In genomic region chrX:10034666-10035065, GRCm38 (mm10) we compare ENCODE assay signal across 13 mouse cellular contexts.
DNase-seq lines count a peak whose midpoint lies in the region; ATAC-seq and TF ChIP-seq lines count a peak whose summit lies in the region.
"Had no signal": no experiment of that assay in that cellular context is flagged by ENCODE, and none has a peak within 500 bp of the region (broad histone marks: within the 10 kb centered on the region; RNA-seq: fewer than 3 reads in every experiment).

No protein-coding gene starts in this region.

- H3K9me3 ChIP-seq in hindbrain, embryonic 10.5 days, result no peaks in the 10 kb centered on the region
- no peaks in the 10 kb centered on the region for H3K9me3 ChIP-seq in hindbrain, embryonic 12.5 days (replicated peaks)
- H3K9me3 ChIP-seq: lung, embryonic 15.5 days had no signal

- TF ChIP-seq POLR2A in lung, adult 2 months (IDR thresholded peaks at IDR 0.05; ENCODE audit: borderline replicate concordance, extremely low read depth, low read depth, low read length), result no peak
- TF ChIP-seq POLR2A in cortical plate, adult 2 months (IDR thresholded peaks at IDR 0.05; ENCODE audit: extremely low read depth, insufficient read depth, low read length), result no peak

- peak; percentile 27; the same call in 1 of the 2 replicates for TF ChIP-seq CTCF in lung, adult 2 months (IDR thresholded peaks at IDR 0.05; ENCODE audit: insufficient read depth, low read length)
- TF ChIP-seq CTCF in cortical plate, adult 2 months (IDR thresholded peaks at IDR 0.05; ENCODE audit: extremely low read depth, insufficient read depth, low read length), result peak; percentile 30; the same call in 1 of the 2 replicates

- no peak overlapping the region for H3K9ac ChIP-seq in hindbrain, embryonic 12.5 days
- H3K9ac ChIP-seq: lung, embryonic 15.5 days had no signal

- ATAC-seq in hindbrain, embryonic 12.5 days (ENCODE audit: low FRiP score), result no peak
- ATAC-seq: activated CD4-positive, CD25-positive, alpha-beta regulatory T cell, adult 4 months had no signal

- no peak overlapping the region for H3K4me2 ChIP-seq in hindbrain, embryonic 12.5 days (replicated peaks)
- H3K4me2 ChIP-seq: lung, embryonic 15.5 days had no signal

- no peaks in the 10 kb centered on the region for H3K4me1 ChIP-seq in hindbrain, embryonic 10.5 days (replicated peaks)
- no peaks in the 10 kb centered on the region for H3K4me1 ChIP-seq in hindbrain, embryonic 12.5 days
- no peaks in the 10 kb centered on the region for H3K4me1 ChIP-seq in lung, adult 2 months (ENCODE audit: control insufficient read depth, insufficient read depth, low read length)
- no peaks in the 10 kb centered on the region for H3K4me1 ChIP-seq in cortical plate, adult 2 months (ENCODE audit: control insufficient read depth, insufficient read depth, low read length)
- H3K4me1 ChIP-seq: lung, embryonic 15.5 days had no signal

- no peak overlapping the region for H3K4me3 ChIP-seq in hindbrain, embryonic 10.5 days
- H3K4me3 ChIP-seq in hindbrain, embryonic 12.5 days, result no peak overlapping the region
- no peak overlapping the region for H3K4me3 ChIP-seq in lung, adult 2 months (replicated peaks; ENCODE audit: extremely low read depth, low read depth, low read length)
- H3K4me3 ChIP-seq in cortical plate, adult 2 months (ENCODE audit: insufficient read depth, low read length), result no peak overlapping the region
- H3K4me3 ChIP-seq: lung, embryonic 15.5 days; myocyte had no signal

- H3K27me3 ChIP-seq in hindbrain, embryonic 10.5 days (ENCODE audit: insufficient read depth, poor library complexity, severe bottlenecking), result no peaks in the 10 kb centered on the region
- H3K27me3 ChIP-seq in hindbrain, embryonic 12.5 days, result no peaks in the 10 kb centered on the region
- H3K27me3 ChIP-seq: lung, embryonic 15.5 days had no signal

- no peaks in the 10 kb centered on the region for H3K36me3 ChIP-seq in hindbrain, embryonic 10.5 days
- H3K36me3 ChIP-seq in hindbrain, embryonic 12.5 days, result no peaks in the 10 kb centered on the region
- H3K36me3 ChIP-seq: lung, embryonic 15.5 days had no signal

- DNase-seq in hindbrain, embryonic 10.5 days (ENCODE audit: low spot score), result peak; percentile 3
- DNase-seq in lung, adult 2 months, result no peak
- no peak for DNase-seq in lung, postnatal 4 days
- DNase-seq in retina, embryonic 14.5 days (ENCODE audit: low spot score), result peak; percentile 3
- DNase-seq in layer of hippocampus, adult 9-10 months (ENCODE audit: low spot score), result no peak
- DNase-seq in T-cell, adult 2 months (ENCODE audit: low spot score), result no peak
- DNase-seq: cerebellum, adult 11 months; right cerebral cortex, postnatal 14 days had no signal

- no peak overlapping the region for H3K27ac ChIP-seq in hindbrain, embryonic 10.5 days
- no peak overlapping the region for H3K27ac ChIP-seq in hindbrain, embryonic 12.5 days
- no peak overlapping the region for H3K27ac ChIP-seq in cortical plate, adult 2 months (ENCODE audit: insufficient read depth, low read length)
- H3K27ac ChIP-seq: lung, embryonic 15.5 days had no signal

Comparison
In these comparisons a context has a peak if more than half of its experiments do, and no peak if none do; other contexts are left out.
1. DNase-seq: peak in hindbrain, embryonic 10.5 days (single experiment) and retina, embryonic 14.5 days (single experiment); none in lung, adult 2 months (single experiment), lung, postnatal 4 days (0 of 2), layer of hippocampus, adult 9-10 months (single experiment) and T-cell, adult 2 months (single experiment).